Comparison of ENCODE assay signal across 8 mouse cellular contexts in the genomic region with DNA sequence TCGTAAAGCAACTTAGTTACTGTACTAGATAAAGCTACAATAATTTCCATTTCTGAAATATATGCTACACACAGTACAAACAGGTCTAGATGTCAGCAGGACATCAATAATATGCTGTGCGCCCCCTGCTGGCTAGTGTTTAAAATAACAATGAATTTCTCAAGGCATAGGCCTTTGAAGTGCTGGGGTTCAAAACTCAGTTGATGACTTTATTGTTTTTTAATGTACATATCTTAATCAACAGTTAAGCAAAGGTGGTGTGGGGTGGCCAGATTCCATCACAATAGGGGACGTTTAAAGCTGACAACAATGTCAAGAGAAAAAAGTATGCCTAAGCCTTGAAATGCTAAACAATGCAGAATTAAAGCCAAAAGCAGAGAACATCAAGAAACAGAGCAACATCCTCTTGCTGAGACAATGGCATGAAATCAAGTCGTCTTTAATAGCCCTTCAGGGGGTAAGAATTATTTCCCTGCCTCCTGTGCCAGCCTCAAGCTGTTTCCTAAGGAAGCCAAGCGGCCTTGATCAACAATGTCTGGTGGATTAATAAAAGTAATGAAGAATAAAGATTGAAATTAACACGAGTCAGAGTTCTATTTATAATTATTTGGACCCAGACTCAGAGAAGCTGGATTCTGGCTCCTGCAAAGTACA. TPM values are rescaled to one million over a fixed set of nuclear protein-coding genes. Genes with fewer than 3 reads are reported as not detected.
A peak's percentile ranks its signal among the peaks of the same experiment; 100 is the strongest.
DNase-seq lines count a peak whose midpoint lies in the region; ATAC-seq lines count a peak whose summit lies in the region.

No protein-coding gene starts in this region.

- H3K36me3 ChIP-seq in forebrain, embryonic 11.5 days (ENCODE audit: control insufficient read depth, insufficient read depth, low read length) = no peaks in the 10 kb centered on the region
- H3K36me3 ChIP-seq in forebrain, embryonic 16.5 days (ENCODE audit: control insufficient read depth, insufficient read depth) = no peaks in the 10 kb centered on the region
- H3K36me3 ChIP-seq in heart, embryonic 12.5 days = no peaks in the 10 kb centered on the region

- H3K4me1 ChIP-seq in forebrain, embryonic 11.5 days (replicated peaks; ENCODE audit: control insufficient read depth, insufficient read depth, low read length) = peaks cover 7% of the 10 kb centered on the region; the same call in 1 of the 2 replicates
- peaks cover 11% of the 10 kb centered on the region for H3K4me1 ChIP-seq in forebrain, embryonic 16.5 days (replicated peaks; ENCODE audit: control insufficient read depth, insufficient read depth, low read length)
- H3K4me1 ChIP-seq in heart, embryonic 12.5 days (replicated peaks) = peaks cover 26% of the 10 kb centered on the region

- ATAC-seq in forebrain, embryonic 11.5 days (replicated peaks; ENCODE audit: low FRiP score) = no peak
- no peak for ATAC-seq in forebrain, embryonic 16.5 days
- ATAC-seq in heart, embryonic 12.5 days (ENCODE audit: insufficient number of reproducible peaks, low FRiP score) = no peak
- peak; percentile 55 for ATAC-seq in megakaryocyte progenitor cell, adult 5-6 weeks (replicated peaks; ENCODE audit: poor library complexity)

- no peak overlapping the region for H3K27ac ChIP-seq in forebrain, embryonic 11.5 days (ENCODE audit: low read depth, low read length)
- H3K27ac ChIP-seq in forebrain, embryonic 16.5 days (ENCODE audit: low read length) = no peak overlapping the region
- H3K27ac ChIP-seq in heart, embryonic 12.5 days (ENCODE audit: poor library complexity, severe bottlenecking) = peak overlapping the region; percentile 16; the same call in 1 of the 2 replicates

- 29% methylated on average over 6 of the region's 6 CpGs for WGBS in forebrain, embryonic 11.5 days
- WGBS in forebrain, embryonic 16.5 days = 29% methylated on average over 6 of the region's 6 CpGs
- WGBS in heart, embryonic 12.5 days = 25% methylated on average over 6 of the region's 6 CpGs

- no peak overlapping the region for H3K4me2 ChIP-seq in forebrain, embryonic 11.5 days (ENCODE audit: low read depth, low read length, severe bottlenecking)
- no peak overlapping the region for H3K4me2 ChIP-seq in forebrain, embryonic 16.5 days (ENCODE audit: low read length)
- peak overlapping the region; percentile 88 for H3K4me2 ChIP-seq in heart, embryonic 12.5 days

- H3K27me3 ChIP-seq in forebrain, embryonic 11.5 days (ENCODE audit: control insufficient read depth, insufficient read depth, low read length) = peaks cover 20% of the 10 kb centered on the region
- H3K27me3 ChIP-seq in forebrain, embryonic 16.5 days (replicated peaks; ENCODE audit: control insufficient read depth, insufficient read depth, low read length) = peaks cover 29% of the 10 kb centered on the region
- H3K27me3 ChIP-seq in heart, embryonic 12.5 days (replicated peaks) = peaks cover 8% of the 10 kb centered on the region; the same call in 1 of the 2 replicates

- no peak overlapping the region for H3K9ac ChIP-seq in forebrain, embryonic 11.5 days (ENCODE audit: low read length)
- H3K9ac ChIP-seq in forebrain, embryonic 16.5 days (replicated peaks; ENCODE audit: low read depth, low read length) = no peak overlapping the region
- H3K9ac ChIP-seq in heart, embryonic 12.5 days = peak overlapping the region; percentile 92; the same call in 1 of the 2 replicates

- H3K9me3 ChIP-seq in forebrain, embryonic 11.5 days (ENCODE audit: control insufficient read depth, low read length) = no peaks in the 10 kb centered on the region
- H3K9me3 ChIP-seq in forebrain, embryonic 16.5 days (ENCODE audit: control insufficient read depth, low read length) = no peaks in the 10 kb centered on the region
- no peaks in the 10 kb centered on the region for H3K9me3 ChIP-seq in heart, embryonic 12.5 days (replicated peaks)

- H3K4me3 ChIP-seq in forebrain, embryonic 11.5 days (ENCODE audit: low read depth, low read length) = no peak overlapping the region
- H3K4me3 ChIP-seq in forebrain, embryonic 16.5 days (replicated peaks; ENCODE audit: low read length) = no peak overlapping the region
- H3K4me3 ChIP-seq in heart, embryonic 12.5 days = peak overlapping the region; percentile 95

- DNase-seq in forebrain, embryonic 11.5 days (ENCODE audit: low spot score) = peak; percentile 80
- DNase-seq in MN1 (ENCODE audit: low spot score) = peak; percentile 75
- peak; percentile 77 to 85 for DNase-seq in cerebellum, postnatal 36 days
- DNase-seq in kidney, postnatal 4 days = peak; percentile 82 to 83
- peak; percentile 31 to 68 for DNase-seq in spleen, postnatal 14 days (ENCODE audit: low spot score in 2 of 2)

RNA-seq across cellular contexts. Expression of a gene that starts 2.0 kb away (rescaled TPM):
- 6.9 and 7.6 TPM in 2 replicates for polyA plus RNA-seq in forebrain, embryonic 11.5 days (2014; fragmentation: Nextera tagmentation; extraction: Ambion mirVana)
- 2.2 and 4.0 TPM in 2 replicates for polyA plus RNA-seq in forebrain, embryonic 16.5 days (2015; fragmentation: Nextera tagmentation; extraction: Ambion mirVana)
- polyA plus RNA-seq in heart, embryonic 12.5 days (2016; fragmentation: Nextera tagmentation; extraction: Ambion mirVana) = 38.1 and 38.2 TPM in 2 replicates
- 2.4 and 5.6 TPM in 2 replicates for total RNA-seq in megakaryocyte progenitor cell, adult 5-6 weeks (2015)
- total RNA-seq in megakaryocyte progenitor cell, adult 5-6 weeks (2017) = 1.7 and 2.8 TPM in 2 replicates

RNA-seq across cellular contexts. Expression of a gene that starts 43.6 kb away (rescaled TPM):
- 1.1 and 1.2 TPM in 2 replicates for polyA plus RNA-seq in forebrain, embryonic 11.5 days (2014; fragmentation: Nextera tagmentation; extraction: Ambion mirVana)
- 1.3 and 2.0 TPM in 2 replicates for polyA plus RNA-seq in forebrain, embryonic 16.5 days (2015; fragmentation: Nextera tagmentation; extraction: Ambion mirVana)
- polyA plus RNA-seq in heart, embryonic 12.5 days (2016; fragmentation: Nextera tagmentation; extraction: Ambion mirVana) = 0.31 and 0.45 TPM in 2 replicates
- 0.05 and 0.68 TPM in 2 replicates for total RNA-seq in megakaryocyte progenitor cell, adult 5-6 weeks (2015)
- total RNA-seq in megakaryocyte progenitor cell, adult 5-6 weeks (2017) = 0.30 and 0.58 TPM in 2 replicates
